Mouse (Mus musculus) lung, postnatal 36 days (tissue): ENCODE measurements around the gene Ahr.

ENCODE experiments used
- DNase-seq: peaks from one replicate; pipeline ENCODE4 v3.0.0; 2022; ENCODE audit warnings: mixed read lengths

Ahr gene

GRCm38 (mm10) chr12:35534754-35535236 is at the start of gene Ahr:
Ahr (minus strand) TSS chr12:35535038.
- DNase-seq, result peak; percentile 93

GRCm38 (mm10) chr12:35578826-35579225 is 44.0 kb upstream of the Ahr start:
- peak; percentile 15 for DNase-seq

GRCm38 (mm10) chr12:35576107-35576506 is 41.3 kb upstream of the Ahr start:
- no peak for DNase-seq

- no peak for DNase-seq
Measured at GRCm38 (mm10) chr12:35573713-35574112, 38.9 kb upstream of the Ahr start.

- no peak for DNase-seq
Measured at GRCm38 (mm10) chr12:35562826-35563225, 28.0 kb upstream of the Ahr start.

- no peak for DNase-seq
Measured at GRCm38 (mm10) chr12:35558868-35559267, 24.0 kb upstream of the Ahr start.

GRCm38 (mm10) chr12:35555925-35556324 is 21.1 kb upstream of the Ahr start:
- DNase-seq, result no peak

GRCm38 (mm10) chr12:35554309-35554708 is 19.5 kb upstream of the Ahr start:
- no peak for DNase-seq

GRCm38 (mm10) chr12:35553174-35553573 is 18.3 kb upstream of the Ahr start:
- no peak for DNase-seq

GRCm38 (mm10) chr12:35550299-35550698 is 15.5 kb upstream of the Ahr start:
- no peak for DNase-seq

GRCm38 (mm10) chr12:35542836-35543235 is 8.0 kb upstream of the Ahr start:
- no peak for DNase-seq

- DNase-seq, result no peak
Measured at GRCm38 (mm10) chr12:35538843-35539242, 4.0 kb upstream of the Ahr start.

GRCm38 (mm10) chr12:35534114-35534753 is 604 bp downstream of the Ahr start:
- peak; percentile 60 for DNase-seq

- DNase-seq, result no peak
Measured at GRCm38 (mm10) chr12:35533748-35534113, 1.1 kb downstream of the Ahr start.

- no peak for DNase-seq
Measured at GRCm38 (mm10) chr12:35533133-35533532, 1.7 kb downstream of the Ahr start.

GRCm38 (mm10) chr12:35532151-35532550 is 2.7 kb downstream of the Ahr start:
- peak; percentile 94 for DNase-seq

- DNase-seq, result no peak
Measured at GRCm38 (mm10) chr12:35530587-35530986, 4.3 kb downstream of the Ahr start.

- peak; percentile 63 for DNase-seq
Measured at GRCm38 (mm10) chr12:35527429-35527828, 7.4 kb downstream of the Ahr start.

- peak; percentile 59 for DNase-seq
Measured at GRCm38 (mm10) chr12:35522585-35523103, 12.2 kb downstream of the Ahr start.

GRCm38 (mm10) chr12:35515621-35516020 is 19.2 kb downstream of the Ahr start:
- DNase-seq, result no peak

GRCm38 (mm10) chr12:35514671-35515070 is 20.2 kb downstream of the Ahr start:
- DNase-seq, result no peak

- DNase-seq, result no peak
Measured at GRCm38 (mm10) chr12:35510711-35511110, 24.1 kb downstream of the Ahr start.

- DNase-seq, result no peak
Measured at GRCm38 (mm10) chr12:35506383-35506782, 28.5 kb downstream of the Ahr start.

- DNase-seq, result no peak
Measured at GRCm38 (mm10) chr12:35504081-35504480, 30.8 kb downstream of the Ahr start.

- peak; percentile 46 for DNase-seq
Measured at GRCm38 (mm10) chr12:35503586-35503985, 31.3 kb downstream of the Ahr start.
